Comparison of ENCODE assay signal across 8 mouse cellular contexts in genomic region chr4:124477870-124478301, GRCm38 (mm10).
DNase-seq lines count a peak whose midpoint lies in the region; ATAC-seq lines count a peak whose summit lies in the region.

No protein-coding gene starts in this region.

- 2% methylated on average over 22 of the region's 22 CpGs for WGBS in embryonic facial prominence, embryonic 11.5 days

- no peaks in the 10 kb centered on the region for H3K36me3 ChIP-seq in embryonic facial prominence, embryonic 11.5 days (replicated peaks; ENCODE audit: control insufficient read depth, insufficient read depth, low read depth, low read length)

- H3K4me1 ChIP-seq in embryonic facial prominence, embryonic 11.5 days (ENCODE audit: control insufficient read depth, insufficient read depth, low read length): 0 out of 2 replicates have a peak, but pooled peaks cover 2% of the 10 kb centered on the region

- H3K9me3 ChIP-seq in embryonic facial prominence, embryonic 11.5 days (replicated peaks; ENCODE audit: control insufficient read depth, low read length): no peaks in the 10 kb centered on the region

- H3K4me2 ChIP-seq in embryonic facial prominence, embryonic 11.5 days (ENCODE audit: low read depth, low read length): peak overlapping the region; percentile 46

- no peak overlapping the region for H3K4me3 ChIP-seq in embryonic facial prominence, embryonic 11.5 days (ENCODE audit: low read depth, low read length)

- H3K9ac ChIP-seq in embryonic facial prominence, embryonic 11.5 days (replicated peaks; ENCODE audit: low read length): no peak overlapping the region

- peak; percentile 31; the same call in 1 of the 2 replicates for ATAC-seq in embryonic facial prominence, embryonic 11.5 days (replicated peaks; ENCODE audit: insufficient number of reproducible peaks, low FRiP score, low TSS enrichment, low read depth)
- ATAC-seq in activated CD4-positive, CD25-positive, alpha-beta regulatory T cell, adult 4 months: no peak

- peaks cover 25% of the 10 kb centered on the region for H3K27me3 ChIP-seq in embryonic facial prominence, embryonic 11.5 days (ENCODE audit: control insufficient read depth, insufficient read depth, low read length)

- DNase-seq in Muller cell, postnatal 12 days (ENCODE audit: inconsistent ontology term): peak; percentile 27
- DNase-seq in embryonic facial prominence, embryonic 11.5 days (ENCODE audit: low spot score): peak; percentile 41
- peak; percentile 50 for DNase-seq in kidney, adult 11 months
- DNase-seq in lung, postnatal 10 days: peak; percentile 18
- no peak for DNase-seq in frontal cortex, postnatal 36 days (ENCODE audit: low spot score in 2 of 2)
- DNase-seq in spleen, postnatal 14 days (ENCODE audit: low spot score in 2 of 2): no peak
- no peak for DNase-seq in cerebellum, postnatal 10 days

- H3K27ac ChIP-seq in embryonic facial prominence, embryonic 11.5 days (replicated peaks; ENCODE audit: low read depth, low read length): no peak overlapping the region

Comparison
In these comparisons a context has a peak if more than half of its experiments do, and no peak if none do; other contexts are left out.
1. DNase-seq: peak in Muller cell, postnatal 12 days (single experiment), embryonic facial prominence, embryonic 11.5 days (single experiment), kidney, adult 11 months (single experiment) and lung, postnatal 10 days (single experiment); none in frontal cortex, postnatal 36 days (0 of 2), spleen, postnatal 14 days (0 of 2) and cerebellum, postnatal 10 days (0 of 2).